Mouse (Mus musculus) natural killer cell, adult 2 months (primary cell): ENCODE measurements around the gene Napa.

Source experiments
- DNase-seq, 2 experiments: peaks; one replicate each; pipeline ENCODE4 v3.0.0; 2022; ENCODE audit warnings: low spot score in 2 of 2

Napa gene

GRCm38 (mm10) chr7:16094592-16094991 lies 3.7 kb upstream of the Napa start:
- no peak for DNase-seq

GRCm38 (mm10) chr7:16099901-16100300 lies 1.6 kb downstream of the Napa start:
- no peak for DNase-seq

GRCm38 (mm10) chr7:16101081-16101480 lies 2.8 kb downstream of the Napa start:
- DNase-seq, result no peak

- DNase-seq, result no peak
Observed at GRCm38 (mm10) chr7:16101726-16102475, 3.6 kb downstream of the Napa start.

- DNase-seq, result no peak
Observed at GRCm38 (mm10) chr7:16102686-16103226, 4.5 kb downstream of the Napa start.

- DNase-seq, result no peak
Observed at GRCm38 (mm10) chr7:16103760-16104159, 5.5 kb downstream of the Napa start.

DNA sequence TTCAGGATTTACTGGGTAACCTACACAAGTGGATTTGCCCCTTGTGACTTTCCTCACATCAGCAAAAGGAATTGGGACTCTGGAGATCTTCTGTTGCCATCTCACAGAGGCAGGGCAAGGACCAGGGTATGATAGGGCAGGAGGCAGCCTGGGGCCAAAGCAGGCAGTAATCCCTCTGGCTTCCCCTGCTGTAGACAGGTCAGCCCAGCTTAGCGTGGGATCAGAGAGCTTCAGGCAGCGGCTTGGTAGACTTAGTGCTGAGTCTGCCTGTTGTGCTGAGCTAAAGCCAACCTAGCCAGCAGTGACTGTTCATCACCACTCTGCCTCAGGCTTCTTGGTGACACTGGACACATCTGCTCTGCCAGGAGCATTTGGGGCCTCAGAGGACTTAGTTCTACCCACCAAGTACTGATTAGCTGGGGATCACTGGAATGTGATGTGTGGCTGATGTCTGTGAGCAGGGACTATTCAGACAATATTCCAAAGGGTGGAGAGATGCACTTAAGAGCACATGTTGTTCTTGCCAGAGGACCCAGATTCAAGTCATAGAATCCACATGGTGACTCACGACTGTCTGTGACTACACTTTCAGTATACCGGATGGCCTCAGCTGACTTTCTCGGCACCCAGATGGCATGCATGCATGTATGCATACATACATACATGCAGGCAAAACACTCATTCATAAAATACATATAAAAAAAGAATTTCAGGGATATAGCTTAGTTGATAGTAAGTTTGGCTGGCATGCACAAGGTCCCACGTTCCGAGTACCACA lies 6.5 kb downstream of the Napa start:
- DNase-seq, result no peak

- no peak for DNase-seq
Observed at GRCm38 (mm10) chr7:16108886-16109542, 10.8 kb downstream of the Napa start.

DNA sequence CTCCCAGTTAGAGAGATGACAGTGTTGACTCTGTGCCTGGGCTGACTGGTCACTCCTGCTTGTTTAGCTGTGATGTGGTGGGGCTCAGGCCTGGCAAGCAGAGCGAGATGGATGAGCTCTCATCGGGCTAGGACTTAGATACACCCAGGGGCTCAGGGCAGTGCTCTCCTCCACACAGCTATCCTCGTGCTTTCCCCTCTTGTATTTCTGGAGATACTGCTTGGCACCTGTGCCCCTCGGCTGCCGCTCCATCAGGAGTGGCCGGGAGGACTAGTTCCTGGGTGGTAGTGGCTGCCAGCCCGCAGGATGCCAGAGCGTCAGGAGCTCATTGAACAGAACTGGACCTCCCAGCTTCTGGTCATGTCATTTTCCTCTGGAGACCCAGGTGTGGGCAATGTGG lies 11.9 kb downstream of the Napa start:
- DNase-seq, result no peak

- no peak for DNase-seq
Observed at GRCm38 (mm10) chr7:16111284-16112090, 13.2 kb downstream of the Napa start.

DNA sequence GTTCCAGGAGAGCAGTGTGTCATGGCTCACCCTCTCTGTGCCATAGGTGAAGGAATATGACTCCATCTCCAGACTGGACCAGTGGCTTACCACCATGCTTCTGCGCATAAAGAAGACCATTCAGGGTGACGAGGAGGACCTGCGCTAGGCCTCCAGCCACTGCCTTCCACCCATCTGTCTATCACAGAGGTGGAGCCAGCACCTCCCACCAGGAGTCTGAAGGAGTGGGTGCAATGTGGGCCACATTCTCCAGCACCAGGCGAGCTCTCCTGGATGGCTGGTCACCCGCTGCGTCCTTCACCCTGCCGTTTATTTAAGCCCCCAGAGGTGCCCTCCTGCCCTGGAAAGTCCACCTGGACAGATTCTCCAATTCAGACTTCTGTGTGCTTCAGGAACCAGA lies 18.2 kb downstream of the Napa start:
- DNase-seq, result no peak

DNA sequence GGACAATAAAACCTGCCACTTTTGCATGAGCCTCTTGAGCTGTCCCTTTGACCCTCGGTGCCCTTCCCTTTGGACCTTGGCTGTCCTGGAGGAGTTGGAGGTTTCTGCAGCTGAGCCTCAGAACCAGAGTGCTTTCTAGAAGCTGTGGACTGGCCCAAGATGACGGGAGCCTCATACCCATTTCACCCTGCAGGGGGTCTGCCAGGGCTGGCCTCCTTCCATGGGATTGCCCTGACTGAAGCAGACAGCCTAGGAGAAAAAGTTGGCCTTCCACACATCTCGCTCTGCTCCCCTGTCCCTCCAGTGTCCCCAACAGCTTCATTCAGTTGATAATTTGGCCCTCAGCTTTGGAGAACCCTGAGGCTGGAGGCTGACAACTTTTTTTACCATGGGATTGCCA lies 18.8 kb downstream of the Napa start:
- no peak for DNase-seq

DNA sequence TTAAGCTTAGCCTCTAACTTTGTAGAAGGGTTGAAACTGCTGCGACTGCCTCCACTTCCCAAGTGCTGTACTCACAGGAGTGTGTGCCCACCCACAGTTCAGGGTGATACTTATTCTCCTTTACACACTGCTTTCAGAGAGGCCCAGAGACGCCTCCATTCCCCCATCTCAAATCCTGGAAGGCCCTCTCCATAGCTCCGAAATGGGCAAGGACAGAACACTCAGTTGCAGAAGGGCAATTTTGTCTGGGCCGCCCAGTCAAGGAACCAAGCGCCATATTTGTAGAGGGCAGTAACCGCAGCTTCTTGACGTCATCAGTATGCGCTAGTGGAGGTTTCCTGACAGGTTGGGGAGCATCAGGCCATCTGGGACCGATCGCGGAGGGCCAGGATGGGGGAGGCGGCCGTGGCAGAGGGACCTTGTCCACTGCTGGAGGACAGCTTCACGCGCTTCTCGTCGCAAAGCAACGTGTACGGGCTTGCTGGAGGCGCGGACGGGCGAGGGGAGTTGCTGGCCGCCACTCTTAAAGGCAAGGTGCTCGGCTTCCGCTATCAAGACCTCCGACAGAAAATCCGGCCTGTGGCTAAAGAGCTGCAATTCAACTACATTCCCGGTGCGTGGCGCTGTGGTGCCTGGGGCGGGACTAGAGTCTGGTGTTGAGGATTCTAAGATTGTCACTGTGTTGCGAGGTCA lies 21.5 kb downstream of the Napa start, which contains the start of gene Kptn:
TSS of gene Kptn (plus strand) at position 327 of the 693 bp plus-strand sequence.
- DNase-seq, result peak; percentile 94 to 95

DNA sequence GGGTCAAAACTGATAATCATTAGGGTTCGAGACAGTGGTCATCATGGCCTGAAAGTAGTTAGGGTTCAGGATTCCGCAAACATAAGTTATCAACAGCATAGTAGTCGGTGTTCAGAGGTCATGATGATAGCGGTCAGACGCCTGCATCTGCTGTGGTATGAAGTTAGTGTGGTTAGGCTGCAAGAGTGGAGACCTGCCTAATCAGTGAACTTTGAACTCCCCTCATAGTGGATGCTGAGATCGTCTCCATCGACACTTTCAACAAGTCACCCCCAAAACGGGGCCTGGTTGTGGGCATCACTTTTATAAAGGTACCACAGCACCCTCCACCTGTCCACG lies 22.0 kb downstream of the Napa start:
- no peak for DNase-seq

DNA sequence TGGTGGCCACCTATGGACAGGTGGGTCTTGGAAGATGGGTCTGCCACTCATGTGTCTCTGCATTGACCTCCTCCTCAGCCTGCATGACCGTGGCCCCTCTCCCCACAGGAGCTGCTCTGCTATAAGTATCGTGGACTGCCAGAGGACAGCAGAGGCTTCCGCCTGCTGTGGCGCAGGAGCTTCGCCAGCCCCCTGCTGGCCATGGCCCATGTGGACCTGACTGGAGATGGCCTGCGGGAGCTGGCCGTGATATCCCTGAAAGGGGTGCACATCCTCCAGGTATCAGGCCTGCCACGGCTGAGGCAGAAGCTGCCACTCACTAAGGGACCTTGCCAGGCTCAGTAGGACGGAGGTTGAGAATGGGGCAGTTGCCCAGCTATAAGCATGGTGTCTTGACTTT lies 27.6 kb downstream of the Napa start:
- no peak for DNase-seq

- no peak for DNase-seq
Observed at GRCm38 (mm10) chr7:16128344-16128743, 30.1 kb downstream of the Napa start.

GRCm38 (mm10) chr7:16128899-16129298 lies 30.6 kb downstream of the Napa start:
- no peak for DNase-seq

DNA sequence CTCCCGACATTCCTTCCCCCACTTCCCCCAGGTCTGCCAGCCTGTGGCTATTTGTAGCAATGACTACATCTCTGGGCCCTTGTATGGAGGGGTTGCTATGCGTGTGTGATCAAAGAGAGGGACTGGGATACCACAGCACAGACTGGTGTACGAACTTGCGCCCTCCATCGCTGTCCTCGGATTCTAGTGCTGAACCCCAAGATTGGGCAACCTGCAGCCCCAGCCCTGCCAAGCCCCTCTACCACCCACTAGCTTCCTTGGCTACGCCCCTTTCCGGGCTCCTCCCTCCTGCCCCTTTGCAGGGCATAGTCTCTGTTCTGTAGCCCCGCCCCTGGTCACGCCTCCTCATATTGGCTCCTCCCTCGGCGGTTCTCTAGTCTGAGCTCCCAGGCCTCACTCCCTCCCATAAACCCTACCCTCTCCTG lies 31.2 kb downstream of the Napa start, which contains the start of gene Slc8a2:
TSS of gene Slc8a2 (plus strand) at position 406 of the 425 bp plus-strand sequence.
- peak; percentile 32 to 57 for DNase-seq

- DNase-seq, result no peak
Observed at GRCm38 (mm10) chr7:16129846-16130691, 31.8 kb downstream of the Napa start.
